Mouse (Mus musculus): ENCODE results near the gene Prkg1.

- TF ChIP-seq ZC3H11A (IDR thresholded peaks at IDR 0.05; ENCODE audit: borderline replicate concordance, low read depth, low read length) (no peak), CHD2 (IDR thresholded peaks at IDR 0.05; ENCODE audit: low read depth, low read length) (no peak)
These were observed 733.2 kb downstream of the Prkg1 start for GRCm38 (mm10) chr19:31031596-31031995.

Data from ES-E14 (cell line).